Mouse (Mus musculus) liver, embryonic 16.5 days (tissue): ENCODE data around the gene Nup188. TPM values are rescaled to one million over a fixed set of nuclear protein-coding genes. Genes with fewer than 3 reads are reported as not detected.

ENCODE experiments used
- ATAC-seq: fragments of 200-750 bp; cut with Nextera tagmentation; 2 replicates; pipeline ENCODE4 v1.8.0; 2017; ENCODE audit warnings: low read depth, mild to moderate bottlenecking, moderate number of reproducible peaks, moderate library complexity
- H3K27ac ChIP-seq: fragments of 300-500 bp; sonication (generic); 2 replicates; pipeline ENCODE4 v1.5.1; 2014; ENCODE audit warnings: mild to moderate bottlenecking, low read length
- H3K27me3 ChIP-seq: fragments of 300-500 bp; sonication (generic); 2 replicates; pipeline ENCODE4 v1.6.1; 2014; ENCODE audit warnings: low read depth, low read length, mixed read lengths; ENCODE audit not compliant: control insufficient read depth, insufficient read depth
- H3K36me3 ChIP-seq: fragments of 300-500 bp; sonication (generic); 2 replicates; pipeline ENCODE4 v1.6.1; 2014; ENCODE audit warnings: mild to moderate bottlenecking; ENCODE audit not compliant: control insufficient read depth, insufficient read depth
- H3K4me1 ChIP-seq: fragments of 300-500 bp; sonication (generic); 2 replicates; pipeline ENCODE4 v1.6.1; 2014; ENCODE audit warnings: low read depth, low read length, mixed read lengths; ENCODE audit not compliant: control insufficient read depth
- H3K4me2 ChIP-seq: fragments of 300-500 bp; sonication (generic); 2 replicates; pipeline ENCODE4 v1.6.1; 2014; ENCODE audit warnings: low read depth, low read length, mixed read lengths
- H3K4me3 ChIP-seq: fragments of 300-500 bp; sonication (generic); 2 replicates; pipeline ENCODE4 v1.5.1; 2014; ENCODE audit warnings: low read depth, mild to moderate bottlenecking, low read length
- H3K9ac ChIP-seq: fragments of 300-500 bp; sonication (generic); 2 replicates; pipeline ENCODE4 v1.6.1; 2014; ENCODE audit warnings: low read depth, low read length
- H3K9me3 ChIP-seq: fragments of 300-500 bp; sonication (generic); replicated peaks from 2 replicates; pipeline ENCODE4 v1.6.1; 2016; ENCODE audit warnings: low read length; ENCODE audit not compliant: control insufficient read depth
- WGBS: fragments of 180-500 bp; shearing (Covaris S2); extraction: QIAGEN DNeasy Blood & Tissue Kit; methylation state at CpG from one replicate; pipeline ENCODE4 v1.1.7; 2014; ENCODE audit not compliant: insufficient replicate concordance; 5-methylcytosine and 5-hydroxymethylcytosine counted together
- polyA plus RNA-seq: library from polyadenylated mRNA; unstranded; fragments of >200 nt; fragmentation: Nextera tagmentation; extraction: Ambion mirVana; gene quantifications from 2 replicates; pipeline ENCODE4 v1.2.1, GENCODE M21; 2015

Gene Nup188
- polyA plus RNA-seq, 1 experiment from 2014 or later, result 16.1 TPM

DNA sequence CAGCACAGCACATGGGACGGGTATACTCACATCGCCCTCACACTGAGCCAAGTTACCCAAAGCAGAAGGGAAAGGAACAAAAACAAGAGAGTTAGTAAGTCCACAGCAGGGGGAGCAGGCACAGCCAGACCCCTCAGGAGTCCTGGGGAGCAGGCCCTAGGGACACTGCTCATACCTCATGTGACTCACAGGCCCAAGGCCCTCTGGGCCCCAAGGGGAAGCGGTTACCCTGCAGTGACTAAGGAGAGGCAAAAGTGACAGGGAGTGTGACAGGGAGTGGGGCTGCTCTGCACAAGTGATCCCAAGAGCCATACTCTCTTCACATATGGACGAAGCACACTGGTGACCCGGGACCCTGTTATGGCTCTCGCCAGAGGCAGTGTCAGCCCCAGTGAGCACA, 63.0 kb downstream of the Nup188 start:
- Histone ChIP-seq H3K27ac (no peak overlapping the region), H3K4me1 (no peaks in the 10 kb centered on the region), H3K4me3 (no peak overlapping the region), H3K36me3 (peaks cover 5% of the 10 kb centered on the region; the same call in 1 of the 2 replicates), H3K27me3 (no peaks in the 10 kb centered on the region), H3K4me2 (no peak overlapping the region), H3K9ac (no peak overlapping the region), H3K9me3 (no peaks in the 10 kb centered on the region)
- no peak for ATAC-seq
- WGBS, result 81% methylated on average over 6 of the region's 6 CpGs

- Histone ChIP-seq H3K4me3 (no peak overlapping the region), H3K4me2 (no peak overlapping the region), H3K9me3 (no peaks in the 10 kb centered on the region), H3K36me3 (no peaks in the 10 kb centered on the region), H3K27ac (no peak overlapping the region), H3K27me3 (no peaks in the 10 kb centered on the region), H3K4me1 (no peaks in the 10 kb centered on the region), H3K9ac (no peak overlapping the region)
- ATAC-seq, result no peak
- 82% methylated on average over 2 of the region's 2 CpGs for whole genome bisulfite sequencing
Observed at GRCm38 (mm10) chr2:30351149-30351548, 65.0 kb downstream of the Nup188 start.

- Histone ChIP-seq H3K27ac (no peak overlapping the region), H3K4me3 (no peak overlapping the region), H3K9ac (no peak overlapping the region), H3K9me3 (no peaks in the 10 kb centered on the region), H3K27me3 (no peaks in the 10 kb centered on the region), H3K4me2 (no peak overlapping the region), H3K4me1 (peaks cover 22% of the 10 kb centered on the region), H3K36me3 (no peaks in the 10 kb centered on the region)
- 44% methylated on average over 4 of the region's 4 CpGs for WGBS
- no peak for ATAC-seq
Observed at GRCm38 (mm10) chr2:30355861-30356260, 69.7 kb downstream of the Nup188 start.

- H3K4me2 ChIP-seq, result no peak overlapping the region
Observed at GRCm38 (mm10) chr2:30356266-30356665, 70.1 kb downstream of the Nup188 start.

GRCm38 (mm10) chr2:30356906-30357305, 70.7 kb downstream of the Nup188 start:
- WGBS, result 63% methylated on average over 9 of the region's 9 CpGs
- Histone ChIP-seq H3K27ac (no peak overlapping the region), H3K9ac (no peak overlapping the region), H3K4me2 (no peak overlapping the region), H3K27me3 (no peaks in the 10 kb centered on the region), H3K36me3 (no peaks in the 10 kb centered on the region), H3K9me3 (no peaks in the 10 kb centered on the region), H3K4me1 (peaks cover 22% of the 10 kb centered on the region), H3K4me3 (no peak overlapping the region)
- no peak for ATAC-seq

More at GRCm38 (mm10) chr2:30356266-30356665, 70.1 kb downstream of the Nup188 start:
- H3K9me3 ChIP-seq, result no peaks in the 10 kb centered on the region
- H3K4me3 ChIP-seq, result no peak overlapping the region
- no peaks in the 10 kb centered on the region for H3K27me3 ChIP-seq
- no peak for ATAC-seq
- no peak overlapping the region for H3K9ac ChIP-seq
- H3K27ac ChIP-seq, result no peak overlapping the region
- WGBS, result 59% methylated on average over 4 of the region's 4 CpGs
- H3K4me1 ChIP-seq, result peaks cover 22% of the 10 kb centered on the region
- H3K36me3 ChIP-seq, result no peaks in the 10 kb centered on the region

GRCm38 (mm10) chr2:30357552-30358510, 71.6 kb downstream of the Nup188 start:
- H3K9ac ChIP-seq, result peak overlapping the region; percentile 6; the same call in 1 of the 2 replicates
- no peak for ATAC-seq
- peak overlapping the region; percentile 82 for H3K4me3 ChIP-seq
- no peaks in the 10 kb centered on the region for H3K36me3 ChIP-seq
- peaks cover 22% of the 10 kb centered on the region for H3K4me1 ChIP-seq
- H3K4me2 ChIP-seq, result peak overlapping the region; percentile 96
- H3K27me3 ChIP-seq, result no peaks in the 10 kb centered on the region
- 47% methylated on average over 8 of the region's 8 CpGs for WGBS
- no peaks in the 10 kb centered on the region for H3K9me3 ChIP-seq
- no peak overlapping the region for H3K27ac ChIP-seq

DNA sequence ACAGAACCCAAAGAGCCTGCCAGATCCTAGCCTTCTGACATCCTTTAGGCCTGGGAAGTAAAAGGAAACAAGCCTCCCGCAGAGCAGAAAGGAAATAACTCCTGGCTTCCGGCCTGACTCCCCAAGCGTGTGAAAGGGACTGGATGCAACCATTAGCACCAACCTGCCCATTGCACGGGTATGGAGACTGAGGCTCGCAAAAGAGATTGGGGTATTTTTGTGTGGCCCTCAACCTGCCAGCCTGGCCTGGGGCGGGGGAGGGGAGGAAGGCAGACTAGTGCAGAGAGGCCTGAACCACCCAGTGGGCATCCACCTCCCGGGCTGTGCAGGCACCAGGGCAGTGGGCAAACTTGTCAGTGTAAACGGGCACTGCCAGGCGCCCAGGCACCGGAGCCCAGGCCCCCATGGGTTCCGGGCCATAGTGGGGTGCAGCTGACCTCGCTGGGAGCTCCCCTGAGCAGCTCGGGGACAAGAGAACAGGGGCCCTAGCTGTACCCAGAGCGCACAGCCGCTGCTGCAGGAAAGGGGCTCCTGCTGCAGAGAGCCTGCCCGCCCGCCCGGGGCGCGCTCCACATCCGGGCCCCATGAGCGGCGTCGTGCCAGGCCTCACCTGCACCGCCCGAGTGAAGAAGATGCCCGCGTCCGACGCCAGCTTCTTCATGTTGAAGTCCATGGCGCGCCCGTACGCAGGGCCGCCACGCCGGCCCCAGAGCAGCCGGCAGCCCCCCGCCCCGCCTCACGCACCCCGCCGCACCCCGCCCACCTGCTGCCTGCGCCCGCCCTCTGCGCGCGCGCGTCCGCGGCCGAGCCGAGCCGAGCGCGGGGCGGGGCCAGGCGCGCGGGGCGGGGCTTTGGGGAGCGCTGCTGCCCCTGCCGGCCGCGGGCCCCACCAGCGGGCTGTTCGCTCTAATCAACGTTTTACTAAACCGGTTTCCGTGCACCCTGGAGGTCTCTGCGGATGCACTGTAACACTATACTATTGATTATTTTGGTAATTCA, 72.6 kb downstream of the Nup188 start, which contains the start of gene Sh3glb2:
Sh3glb2 (minus strand) TSS at position 805 of the 999 bp plus-strand sequence.
- peak within 1 kb of the TSS; percentile 96 for H3K4me2 ChIP-seq
- H3K27ac ChIP-seq, result no peak within 1 kb of the TSS
- H3K4me3 ChIP-seq, result peak within 1 kb of the TSS; percentile 82
- H3K36me3 ChIP-seq, result no peaks in the 10 kb centered on the region
- WGBS, result 2% methylated on average over 58 of the region's 73 CpGs
- H3K27me3 ChIP-seq, result no peaks in the 10 kb centered on the region
- no peaks in the 10 kb centered on the region for H3K9me3 ChIP-seq
- H3K4me1 ChIP-seq, result peaks cover 22% of the 10 kb centered on the region
- H3K9ac ChIP-seq, result peak within 1 kb of the TSS; percentile 82
- peak; percentile 62 for ATAC-seq

GRCm38 (mm10) chr2:30360626-30361025, 74.4 kb downstream of the Nup188 start:
- no peaks in the 10 kb centered on the region for H3K27me3 ChIP-seq
- whole genome bisulfite sequencing, result 72% methylated on average over 10 of the region's 10 CpGs
- no peaks in the 10 kb centered on the region for H3K9me3 ChIP-seq
- H3K27ac ChIP-seq, result no peak overlapping the region
- no peak for ATAC-seq
- no peak overlapping the region for H3K4me2 ChIP-seq
- peaks cover 34% of the 10 kb centered on the region for H3K4me1 ChIP-seq
- no peaks in the 10 kb centered on the region for H3K36me3 ChIP-seq
- H3K4me3 ChIP-seq, result no peak overlapping the region
- no peak overlapping the region for H3K9ac ChIP-seq
